Mouse (Mus musculus): ENCODE measurements around the gene Rhoh.

The Rhoh gene

DNA sequence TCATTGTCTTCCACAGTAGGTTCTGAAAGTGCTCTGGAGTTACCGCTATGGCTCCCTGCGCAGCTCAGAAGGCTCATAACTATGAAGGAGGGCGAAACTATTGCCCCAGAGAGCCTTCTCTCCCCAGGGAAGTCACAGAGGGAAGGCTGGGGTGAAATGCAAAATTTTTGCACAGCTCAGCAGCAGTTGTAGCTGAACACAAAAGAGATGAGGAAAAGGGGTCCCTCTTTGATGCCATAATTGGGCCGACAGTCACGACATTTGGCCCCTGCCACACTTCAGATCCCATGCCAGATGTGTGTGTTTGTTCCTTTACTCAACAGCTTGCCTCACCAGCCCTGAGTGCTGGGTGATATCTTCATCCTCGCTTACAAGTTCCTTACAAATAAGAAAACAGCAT lies 65.7 kb downstream of the Rhoh start:
- no peak for DNase-seq (ENCODE audit: low read depth, low spot score)

DNA sequence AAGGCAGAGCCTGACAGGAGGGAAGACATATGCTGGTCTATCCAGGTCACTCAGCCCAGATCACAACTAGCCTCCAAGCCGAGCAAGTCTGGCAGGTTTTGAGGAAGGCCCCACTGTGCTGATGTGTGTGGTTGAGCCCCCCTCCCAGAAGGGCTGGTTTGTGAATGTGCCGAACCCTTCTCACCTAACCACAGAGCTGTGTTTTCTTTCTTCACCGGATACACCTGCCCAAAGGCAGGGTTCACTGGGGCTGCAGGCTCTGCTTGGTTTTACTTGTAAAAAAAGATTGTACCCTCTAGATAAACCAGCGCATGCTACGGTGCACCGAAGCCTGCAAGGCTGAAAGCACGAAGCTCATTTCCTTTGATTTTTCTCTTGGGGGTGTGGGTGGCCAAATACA lies 68.1 kb downstream of the Rhoh start:
- no peak for DNase-seq (ENCODE audit: low read depth, low spot score)

DNA sequence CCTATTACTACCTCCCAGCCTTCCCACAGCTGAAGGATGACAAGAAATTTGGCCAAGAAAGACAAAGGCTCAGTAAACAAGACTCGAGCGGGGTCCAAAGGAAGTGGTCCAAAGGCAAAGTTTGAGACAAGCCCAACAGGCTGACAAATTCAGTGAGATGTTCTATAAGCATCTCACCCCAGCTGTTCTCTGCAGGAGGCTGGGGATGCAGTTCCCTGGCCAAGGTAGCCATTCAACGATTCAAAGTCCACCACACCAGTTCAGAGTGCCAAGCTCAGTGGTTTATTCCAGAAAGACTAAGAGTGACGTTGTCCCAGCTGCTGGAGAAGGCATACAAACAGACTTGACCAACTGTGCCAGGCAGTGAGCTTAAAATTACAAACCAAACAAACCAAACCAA lies 69.2 kb downstream of the Rhoh start:
- DNase-seq (ENCODE audit: low read depth, low spot score): no peak

DNA sequence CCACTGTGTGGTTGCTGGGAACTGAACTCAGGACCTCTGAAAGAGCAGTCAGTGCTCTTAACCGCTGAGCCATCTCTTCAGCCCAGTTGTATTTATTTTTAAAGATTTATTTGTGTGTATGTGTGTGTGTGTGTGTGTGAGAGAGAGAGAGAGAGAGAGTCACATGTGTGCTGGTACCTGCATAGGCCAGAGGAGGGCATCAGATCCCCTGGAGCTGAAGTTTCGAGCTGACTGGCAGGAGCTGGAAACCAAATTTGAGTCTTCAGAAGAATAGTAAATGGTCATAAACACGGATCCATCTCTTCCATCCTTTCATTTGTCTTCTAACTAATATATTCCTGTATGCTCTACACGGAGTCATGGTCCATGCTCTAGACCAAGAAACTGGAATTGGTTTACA lies 72.2 kb downstream of the Rhoh start:
- DNase-seq (ENCODE audit: low read depth, low spot score): no peak

DNA sequence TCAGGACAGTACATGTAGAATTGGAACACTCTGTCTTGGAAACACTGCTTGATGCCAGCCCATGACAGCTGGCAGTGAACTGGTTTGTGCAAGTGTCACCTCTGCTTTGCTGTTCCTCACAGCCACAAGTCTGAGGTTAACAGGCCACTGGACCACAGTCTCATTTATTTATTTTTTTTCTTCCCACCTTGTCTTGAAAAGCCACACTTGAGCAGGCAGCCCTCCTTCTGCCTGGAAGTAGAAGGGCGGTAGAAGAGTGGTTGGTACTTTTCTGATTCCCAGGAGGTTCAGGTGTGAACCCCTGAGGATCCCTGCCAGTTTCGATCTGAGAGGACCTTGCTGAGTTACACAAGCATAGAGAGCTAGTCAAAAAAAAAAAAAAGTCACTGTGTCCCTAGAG lies 72.8 kb downstream of the Rhoh start:
- DNase-seq (ENCODE audit: low read depth, low spot score): no peak

DNA sequence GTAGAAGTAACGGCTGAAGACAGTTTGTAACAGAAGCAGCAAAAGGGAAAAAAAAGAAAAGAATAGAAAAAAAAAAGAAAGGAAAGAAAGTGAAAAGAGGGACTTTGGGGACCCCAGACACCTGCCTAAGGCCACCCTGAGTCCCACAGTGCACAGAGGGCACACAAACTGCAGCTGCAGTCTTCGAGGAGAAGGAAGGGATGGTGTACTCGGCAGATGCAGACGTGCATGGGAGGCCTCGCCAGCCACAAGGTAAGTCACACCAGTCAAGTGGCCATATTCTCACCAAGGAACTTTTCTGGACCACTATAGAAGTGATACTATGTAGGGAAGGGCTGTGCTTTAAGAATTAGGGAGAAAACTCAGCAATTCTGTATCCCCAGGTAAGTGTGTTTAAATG lies 73.8 kb downstream of the Rhoh start, which contains the start of gene Chrna9:
Gene Chrna9, plus strand, starts transcription at position 139 of the 400 bp plus-strand sequence.
- no peak for DNase-seq (ENCODE audit: low read depth, low spot score)

DNA sequence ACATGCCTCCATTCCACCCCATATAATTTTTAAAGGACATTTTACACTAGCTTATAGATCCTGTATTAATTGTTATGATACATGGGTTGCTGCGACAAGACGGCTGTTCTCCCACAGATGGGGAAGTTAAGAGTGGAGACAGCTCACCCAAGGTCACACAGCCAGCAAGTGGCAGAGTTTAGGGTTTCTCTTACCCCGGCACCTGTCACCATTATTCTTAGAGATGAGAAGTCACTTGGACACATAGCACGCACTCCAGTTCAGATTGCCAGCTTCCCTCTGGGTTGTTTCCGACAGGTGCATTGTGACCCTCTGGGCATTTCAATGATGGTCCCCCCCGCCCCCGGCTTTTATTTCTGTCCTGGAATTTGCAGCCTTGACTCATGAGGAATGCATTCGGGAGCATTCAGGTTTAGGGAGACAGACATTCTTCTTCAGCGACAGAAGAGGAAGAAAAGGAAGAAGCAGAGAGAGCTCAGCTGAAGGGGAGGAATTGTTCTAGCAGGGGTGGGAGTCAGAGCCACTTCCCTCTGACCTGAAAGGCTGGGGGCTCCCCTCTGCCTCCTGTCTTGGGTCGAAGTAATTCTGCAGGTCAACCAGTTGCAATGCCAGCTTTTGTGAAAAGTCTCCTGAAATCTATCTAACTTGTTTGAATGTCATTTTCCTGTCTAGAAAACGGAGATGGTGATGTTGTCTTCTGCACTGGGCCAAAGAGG lies 76.2 kb downstream of the Rhoh start:
- no peak for DNase-seq (ENCODE audit: low read depth, low spot score)

DNA sequence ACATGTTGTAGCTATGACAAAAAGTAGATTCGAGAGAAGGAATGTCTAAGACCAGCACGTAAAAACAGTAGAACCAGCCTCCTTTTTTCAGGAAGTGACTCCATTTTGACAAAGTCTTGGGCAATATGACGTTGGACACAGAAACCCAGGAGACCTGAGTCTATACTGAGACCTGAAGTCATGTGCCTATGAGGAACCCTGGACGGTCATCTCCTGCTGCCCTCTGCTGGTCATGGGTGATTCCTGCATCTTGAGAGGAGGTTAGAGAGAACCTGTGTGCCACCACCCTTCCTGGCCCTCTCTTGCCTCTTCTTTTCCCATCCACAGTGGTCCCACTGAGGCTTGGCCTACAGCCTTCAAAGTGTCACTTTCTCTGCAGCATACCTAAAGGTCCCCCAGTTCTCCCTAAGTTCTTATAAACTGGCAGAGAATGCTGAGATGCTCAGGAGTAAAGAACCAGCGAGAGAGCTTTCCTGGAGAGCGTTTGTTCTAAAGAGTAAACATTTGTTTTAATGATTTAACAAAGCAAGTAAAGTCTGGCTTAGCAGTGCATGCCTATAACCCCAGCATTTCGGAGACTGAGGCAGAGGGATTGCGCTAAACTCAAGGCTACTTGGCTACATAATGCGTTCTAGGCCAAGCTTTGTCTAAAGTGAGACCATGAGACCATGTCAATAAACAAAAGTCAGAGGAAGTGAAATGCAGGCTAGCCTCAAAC lies 77.1 kb downstream of the Rhoh start:
- DNase-seq (ENCODE audit: low read depth, low spot score): peak; percentile 63

DNA sequence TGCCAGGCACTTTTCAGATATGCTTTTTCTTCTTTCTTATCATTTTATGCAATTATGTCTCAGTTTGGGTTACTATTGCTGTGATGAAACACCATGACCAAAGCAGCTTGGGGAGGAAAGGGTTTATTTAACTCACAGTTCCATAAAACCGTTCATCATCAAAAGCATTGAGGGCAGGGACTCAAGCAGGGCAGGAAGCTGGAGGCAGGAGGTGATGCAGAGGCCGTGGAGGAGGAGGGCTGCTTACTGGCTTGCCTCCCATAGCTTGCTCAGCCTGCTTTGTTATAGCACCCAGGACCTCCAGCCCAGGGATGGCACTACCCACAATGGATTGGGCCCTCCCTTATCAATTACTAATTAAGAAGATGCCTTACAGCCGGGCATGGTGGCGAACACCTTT lies 80.1 kb downstream of the Rhoh start:
- no peak for DNase-seq (ENCODE audit: low read depth, low spot score)
